Mouse (Mus musculus) embryonic facial prominence, embryonic 10.5 days (tissue): Measurements from ENCODE around the gene Zfp978. TPM values are rescaled to one million over a fixed set of nuclear protein-coding genes. Genes with fewer than 3 reads are reported as not detected.
"Not testable (repeated sequence)": the region's sequence is repeated elsewhere in the genome, so short reads cannot be mapped to it uniquely, and the experiment has no call there.

Experiments
- DNase-seq: peaks from one replicate; pipeline ENCODE4 v3.0.0-alpha.2; 2017; ENCODE audit warnings: low spot score
- H3K27ac ChIP-seq: fragments of 300-500 bp; sonication (generic); replicated peaks from 2 replicates; pipeline ENCODE4 v1.5.1; 2016; ENCODE audit warnings: mild to moderate bottlenecking
- H3K27me3 ChIP-seq: fragments of 300-500 bp; sonication (generic); replicated peaks from 2 replicates; pipeline ENCODE4 v1.6.1; 2016; ENCODE audit warnings: low read depth, mild to moderate bottlenecking; ENCODE audit not compliant: poor library complexity, severe bottlenecking
- H3K36me3 ChIP-seq: fragments of 300-500 bp; sonication (generic); replicated peaks from 2 replicates; pipeline ENCODE4 v1.6.1; 2016; ENCODE audit warnings: mild to moderate bottlenecking, moderate library complexity
- H3K4me1 ChIP-seq: fragments of 300-500 bp; sonication (generic); 2 replicates; pipeline ENCODE4 v1.6.1; 2016
- H3K4me3 ChIP-seq: fragments of 300-500 bp; sonication (generic); 2 replicates; pipeline ENCODE4 v1.5.1; 2016; ENCODE audit warnings: mild to moderate bottlenecking, moderate library complexity
- H3K9me3 ChIP-seq: fragments of 300-500 bp; sonication (generic); 2 replicates; pipeline ENCODE4 v1.6.1; 2016; ENCODE audit warnings: mild to moderate bottlenecking
- WGBS: fragments of 180-500 bp; shearing (Covaris S2); methylation state at CpG from one replicate; pipeline ENCODE4 v1.1.7; 2016; 5-methylcytosine and 5-hydroxymethylcytosine counted together
- polyA plus RNA-seq: library from polyadenylated mRNA; unstranded; fragments of >200 nt; fragmentation: Nextera tagmentation; extraction: Ambion mirVana; gene quantifications from 2 replicates; pipeline ENCODE4 v1.2.1, GENCODE M21; 2016

Gene Zfp978
- polyA plus RNA-seq, 1 experiment from 2014 or later, result 0.11 TPM

DNA sequence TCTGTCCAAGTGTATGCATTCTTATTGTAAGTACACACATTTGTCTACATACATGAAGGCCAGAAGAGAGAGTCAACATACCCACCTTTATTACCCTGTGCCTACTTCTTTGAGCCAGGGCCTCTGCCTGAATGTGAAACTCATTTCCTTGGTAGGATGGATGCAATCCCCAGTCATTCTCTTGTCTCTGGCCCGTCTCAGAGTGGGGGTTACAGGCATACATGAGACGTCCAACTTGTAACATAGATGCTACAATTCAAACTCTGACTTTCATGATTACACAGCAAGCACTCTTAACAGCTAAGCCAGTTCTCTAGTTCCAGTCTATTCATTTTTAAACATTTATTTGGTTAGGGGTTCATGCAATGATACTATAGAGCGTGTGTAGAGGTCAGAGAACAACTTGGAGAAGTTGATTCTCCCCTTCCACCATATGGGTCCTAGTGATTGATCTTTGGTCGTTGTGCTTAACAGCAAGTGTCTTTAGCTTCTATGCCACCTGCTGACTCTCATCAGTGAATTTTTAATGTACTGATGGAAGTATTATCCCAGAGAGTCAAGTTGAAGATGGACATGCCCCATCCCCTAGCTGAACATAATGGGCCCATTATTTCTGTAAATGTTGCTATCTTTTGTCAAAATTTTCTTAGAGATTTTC lies 62.7 kb downstream of the Zfp978 start:
- DNase-seq, result no peak
- Histone ChIP-seq H3K36me3 (no peaks in the 10 kb centered on the region), H3K27ac (no peak overlapping the region), H3K4me1 (no peaks in the 10 kb centered on the region), H3K27me3 (no peaks in the 10 kb centered on the region), H3K9me3 (peaks cover 66% of the 10 kb centered on the region), H3K4me3 (no peak overlapping the region)
- WGBS, result 66% methylated on average over 4 of the region's 4 CpGs

DNA sequence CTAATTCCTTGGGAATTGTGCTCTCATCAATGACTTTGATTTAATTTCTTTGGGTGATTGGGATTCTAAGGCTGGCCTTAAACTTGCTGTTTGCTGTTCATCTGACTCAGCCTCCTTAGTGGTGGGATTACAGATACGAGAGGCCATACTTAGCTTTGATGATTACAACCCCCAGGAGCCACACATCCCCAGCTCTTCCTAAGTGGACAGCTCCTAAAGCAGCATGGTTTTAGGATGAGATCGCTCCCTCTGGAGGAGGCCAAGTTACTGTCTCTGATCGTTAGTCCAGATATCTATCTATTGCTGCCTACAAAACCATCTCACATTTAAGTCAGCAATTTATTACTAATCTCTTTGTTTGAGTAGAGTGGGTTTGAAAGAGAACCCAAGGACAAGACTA lies 63.3 kb downstream of the Zfp978 start:
- H3K4me1 ChIP-seq, DNase-seq: not testable (repeated sequence)
- 55% methylated on average over 3 of the region's 3 CpGs for WGBS

DNA sequence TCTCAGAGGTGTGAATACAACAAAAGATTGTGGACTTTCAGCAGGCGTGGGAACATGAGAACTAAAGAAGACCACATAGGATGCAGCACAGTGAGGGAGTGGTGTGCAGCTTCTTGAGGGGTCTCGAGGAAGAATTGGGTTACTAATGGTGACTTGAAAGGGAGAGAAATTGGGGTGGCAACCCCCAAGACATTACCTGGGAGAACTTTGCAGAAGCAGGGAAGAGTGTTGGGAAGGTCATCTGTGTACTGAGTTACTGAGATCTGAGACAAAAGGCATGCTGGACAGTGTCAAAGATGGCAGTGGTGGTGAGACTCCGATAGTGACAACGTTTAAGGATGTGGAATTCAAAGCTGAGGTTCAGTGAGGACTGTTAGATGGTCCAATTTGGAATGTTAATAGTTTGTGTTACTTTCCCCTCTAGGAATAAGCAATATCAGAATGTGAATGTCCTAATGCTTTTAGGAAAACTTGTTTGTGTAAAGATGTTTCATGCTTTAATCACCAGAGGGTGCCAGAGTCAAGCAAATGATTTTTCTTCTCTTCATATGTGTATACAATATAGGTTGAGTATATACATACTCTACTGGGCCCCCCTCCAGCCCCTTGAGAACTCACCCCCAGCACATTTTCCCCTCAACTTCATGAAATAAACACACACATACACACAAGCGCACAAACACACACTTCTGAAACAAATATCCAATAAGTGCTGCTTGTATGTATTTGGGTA lies 64.7 kb downstream of the Zfp978 start:
- H3K4me1 ChIP-seq, H3K27ac ChIP-seq, H3K27me3 ChIP-seq, DNase-seq, H3K4me3 ChIP-seq, H3K36me3 ChIP-seq: not testable (repeated sequence)
- WGBS, result 55% methylated on average over 5 of the region's 5 CpGs
- H3K9me3 ChIP-seq, result peaks cover 67% of the 10 kb centered on the region

More for the DNA sequence above, 63.3 kb downstream of the Zfp978 start:
- H3K36me3 ChIP-seq, H3K4me3 ChIP-seq, H3K27ac ChIP-seq, H3K27me3 ChIP-seq: not testable (repeated sequence)
- H3K9me3 ChIP-seq, result peaks cover 67% of the 10 kb centered on the region

DNA sequence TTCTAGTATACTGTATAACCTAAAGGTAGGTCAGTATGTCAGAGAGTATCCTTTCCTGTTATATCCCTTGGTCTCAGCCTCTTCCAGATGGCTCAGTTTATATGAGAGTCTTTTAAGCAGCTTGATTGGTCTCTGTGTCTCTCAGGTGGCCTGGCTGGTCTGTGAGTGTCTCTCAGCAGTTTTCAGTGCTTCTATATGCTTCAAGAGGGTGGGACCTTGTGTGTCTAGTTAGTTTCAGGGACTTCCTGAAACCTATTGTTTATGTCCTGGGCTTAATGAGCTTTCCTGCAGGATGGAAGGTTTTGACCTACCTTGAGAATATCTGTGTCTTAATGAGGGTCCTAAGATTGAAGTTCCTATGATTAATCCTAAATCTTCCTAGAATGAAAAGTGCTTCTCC lies 69.5 kb downstream of the Zfp978 start:
- H3K27ac ChIP-seq, result no peak overlapping the region
- H3K9me3 ChIP-seq, result peaks cover 47% of the 10 kb centered on the region
- no peaks in the 10 kb centered on the region for H3K27me3 ChIP-seq
- no peak overlapping the region for H3K4me3 ChIP-seq
- no peaks in the 10 kb centered on the region for H3K36me3 ChIP-seq
- H3K4me1 ChIP-seq, result no peaks in the 10 kb centered on the region
- DNase-seq, result no peak

DNA sequence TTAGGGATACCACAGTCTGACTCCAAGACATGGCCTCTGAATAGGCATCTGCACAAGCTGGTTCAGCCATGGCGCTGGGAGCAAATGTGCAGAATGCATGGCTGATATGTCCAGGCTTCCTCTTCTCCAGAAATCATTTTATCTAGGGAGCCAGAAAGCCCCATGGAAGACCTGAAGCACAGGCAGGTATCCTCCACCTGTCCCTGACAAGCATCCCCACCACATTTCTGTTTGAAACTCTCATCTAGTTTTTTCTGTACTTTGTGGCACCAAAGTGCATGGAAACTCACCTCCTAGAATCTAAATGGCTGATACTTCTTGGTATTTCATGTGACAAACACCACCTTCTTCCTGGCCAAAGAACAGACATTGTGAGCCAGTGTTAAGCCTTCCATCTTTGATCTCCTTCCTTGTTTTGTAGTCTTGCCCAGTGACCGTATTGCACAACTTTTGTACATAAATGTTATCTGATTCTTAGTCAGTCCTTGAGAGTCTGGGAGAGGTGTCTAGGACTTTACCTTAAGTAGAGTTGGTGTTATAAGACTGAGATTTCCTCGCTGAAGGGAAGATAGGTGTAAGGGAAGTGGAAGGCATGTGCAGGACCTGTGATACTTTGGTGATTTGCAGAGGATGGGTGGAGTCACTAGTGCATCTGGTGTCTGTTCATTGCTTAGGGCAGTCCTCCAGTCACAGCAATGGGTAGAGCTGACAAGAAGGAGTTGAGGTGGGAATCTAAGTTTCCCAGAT lies 70.8 kb downstream of the Zfp978 start:
- H3K27me3 ChIP-seq, DNase-seq, H3K27ac ChIP-seq, H3K4me3 ChIP-seq, H3K36me3 ChIP-seq, H3K4me1 ChIP-seq: not testable (repeated sequence)
- H3K9me3 ChIP-seq, result peaks cover 48% of the 10 kb centered on the region
- 75% methylated on average over 3 of the region's 3 CpGs for WGBS

DNA sequence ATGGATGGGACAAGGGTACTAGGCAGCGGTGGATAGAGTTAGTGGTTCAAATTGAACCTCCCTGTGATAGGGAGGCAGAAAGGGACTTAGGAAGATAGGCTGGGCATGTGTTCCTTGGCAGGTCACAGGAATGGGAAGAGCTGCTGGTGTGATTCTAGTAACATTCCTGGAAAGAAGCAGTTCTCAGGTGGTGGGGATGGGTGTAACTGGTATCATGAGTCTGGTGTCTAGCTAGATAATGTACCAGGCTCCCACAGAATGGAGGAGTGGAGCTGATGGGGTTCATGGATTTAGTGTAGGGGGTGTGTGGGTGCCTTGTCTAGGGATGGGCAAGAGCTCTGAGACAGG lies 71.3 kb downstream of the Zfp978 start:
- H3K4me3 ChIP-seq, result no peak overlapping the region
- H3K9me3 ChIP-seq, result peaks cover 50% of the 10 kb centered on the region
- 89% methylated on average over 1 of the region's 1 CpGs for WGBS
- no peaks in the 10 kb centered on the region for H3K36me3 ChIP-seq
- no peak for DNase-seq
- no peaks in the 10 kb centered on the region for H3K27me3 ChIP-seq
- H3K27ac ChIP-seq, result no peak overlapping the region
- no peaks in the 10 kb centered on the region for H3K4me1 ChIP-seq

DNA sequence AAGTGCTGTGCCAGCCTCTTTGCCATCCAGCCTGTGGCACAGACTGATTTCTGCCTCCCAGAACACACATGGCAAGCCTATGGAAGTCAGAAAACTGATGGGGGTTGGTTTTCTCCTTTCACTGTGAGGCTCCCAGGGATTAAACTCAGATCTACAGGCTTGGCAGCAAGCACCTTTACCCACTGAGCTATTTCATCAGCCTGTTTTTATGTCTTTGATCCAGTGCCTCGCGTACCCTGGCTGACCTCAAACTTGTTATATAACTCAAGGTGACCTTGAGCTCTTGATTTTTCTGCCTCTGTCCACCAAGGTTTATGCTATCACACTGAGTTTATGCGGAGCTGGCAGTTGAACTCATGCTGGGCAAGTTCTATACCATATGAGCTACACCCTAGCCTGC lies 71.9 kb downstream of the Zfp978 start:
- Histone ChIP-seq H3K36me3 (no peaks in the 10 kb centered on the region), H3K9me3 (peaks cover 49% of the 10 kb centered on the region), H3K27ac (no peak overlapping the region), H3K27me3 (no peaks in the 10 kb centered on the region), H3K4me1 (no peaks in the 10 kb centered on the region), H3K4me3 (no peak overlapping the region)
- 43% methylated on average over 3 of the region's 3 CpGs for WGBS
- no peak for DNase-seq

DNA sequence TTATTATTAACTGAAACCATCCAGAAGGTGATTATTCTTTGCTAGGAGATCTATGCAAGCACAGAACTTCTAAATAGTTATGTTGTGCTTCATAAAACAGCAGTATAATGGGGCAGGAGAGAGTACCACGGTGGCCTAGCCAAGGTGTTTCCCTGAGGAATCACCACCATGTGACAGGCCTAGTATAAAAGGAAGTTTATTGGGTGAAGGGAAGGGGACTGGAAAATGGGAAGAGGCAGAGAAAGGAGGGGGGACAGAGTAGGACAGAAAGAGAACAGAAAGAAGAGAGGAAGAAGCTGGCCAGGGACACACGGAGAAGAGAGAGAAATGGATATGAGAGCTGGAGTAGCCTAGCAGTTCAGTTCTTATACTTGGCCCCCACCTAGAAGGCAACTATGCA lies 72.8 kb downstream of the Zfp978 start:
- 50% methylated on average over 2 of the region's 2 CpGs for WGBS
- no peak overlapping the region for H3K27ac ChIP-seq
- no peaks in the 10 kb centered on the region for H3K36me3 ChIP-seq
- H3K27me3 ChIP-seq, result no peaks in the 10 kb centered on the region
- no peak overlapping the region for H3K4me3 ChIP-seq
- H3K9me3 ChIP-seq, result peaks cover 44% of the 10 kb centered on the region
- H3K4me1 ChIP-seq, result no peaks in the 10 kb centered on the region
- DNase-seq, result no peak

Other genes with a start within 250 kb of the Zfp978 start
- gene Zfp991, start 229.3 kb upstream of the Zfp978 start, polyA plus RNA-seq, result 7.5 and 9.3 TPM in 2 replicates
- gene Zfp988, start 55.6 kb upstream of the Zfp978 start, polyA plus RNA-seq, result 0.17 TPM in 1 of 2 replicates, not detected in the other
- gene Zfp982, start 131.1 kb downstream of the Zfp978 start, polyA plus RNA-seq, result 8.6 and 10.8 TPM in 2 replicates
- 0.20 and 0.39 TPM in 2 replicates for gene Gm16503, start 178.9 kb downstream of the Zfp978 start, polyA plus RNA-seq
- gene Zfp985, start 192.0 kb downstream of the Zfp978 start, polyA plus RNA-seq, result 0.17 and 0.18 TPM in 2 replicates